Mouse (Mus musculus) lung, postnatal 14 days (tissue): Measurements from ENCODE around the gene Dnajb13.
A peak's percentile ranks its signal among the peaks of the same experiment; 100 is the strongest.
"Not testable (repeated sequence)": the region's sequence is repeated elsewhere in the genome, so short reads cannot be mapped to it uniquely, and the experiment has no call there.

Experiments used
- DNase-seq: peaks from one replicate; pipeline ENCODE4 v3.0.0; 2021

Gene Dnajb13

GRCm38 (mm10) chr7:100484493-100484892 lies 30.3 kb downstream of the Dnajb13 start:
- no peak for DNase-seq

- DNase-seq = not testable (repeated sequence)
Observed at GRCm38 (mm10) chr7:100482046-100482445, 32.7 kb downstream of the Dnajb13 start.

- no peak for DNase-seq
Observed at GRCm38 (mm10) chr7:100480175-100480574, 34.6 kb downstream of the Dnajb13 start.

GRCm38 (mm10) chr7:100479823-100480164 lies 35.0 kb downstream of the Dnajb13 start:
- DNase-seq = no peak

GRCm38 (mm10) chr7:100479100-100479822 lies 35.5 kb downstream of the Dnajb13 start:
- no peak for DNase-seq

GRCm38 (mm10) chr7:100474680-100475079 lies 40.1 kb downstream of the Dnajb13 start:
- peak; percentile 46 for DNase-seq

- no peak for DNase-seq
Observed at GRCm38 (mm10) chr7:100473846-100474454, 40.8 kb downstream of the Dnajb13 start.

GRCm38 (mm10) chr7:100472777-100473176 lies 42.0 kb downstream of the Dnajb13 start, which contains the start of gene Ucp3:
Gene Ucp3 (plus strand): TSS chr7:100472990.
- no peak for DNase-seq

GRCm38 (mm10) chr7:100471407-100471797 lies 43.4 kb downstream of the Dnajb13 start:
- DNase-seq = no peak

- DNase-seq = no peak
Observed at GRCm38 (mm10) chr7:100470796-100471406, 43.9 kb downstream of the Dnajb13 start.

GRCm38 (mm10) chr7:100469502-100469901 lies 45.3 kb downstream of the Dnajb13 start:
- no peak for DNase-seq

GRCm38 (mm10) chr7:100468761-100469160 lies 46.0 kb downstream of the Dnajb13 start:
- DNase-seq = no peak

GRCm38 (mm10) chr7:100466781-100467510 lies 47.8 kb downstream of the Dnajb13 start:
- no peak for DNase-seq

- peak; percentile 90 for DNase-seq
Observed at GRCm38 (mm10) chr7:100465656-100466309, 49.0 kb downstream of the Dnajb13 start.

GRCm38 (mm10) chr7:100465248-100465647 lies 49.5 kb downstream of the Dnajb13 start:
- DNase-seq = no peak

- DNase-seq = no peak
Observed at GRCm38 (mm10) chr7:100464248-100464647, 50.5 kb downstream of the Dnajb13 start.

- DNase-seq = no peak
Observed at GRCm38 (mm10) chr7:100463757-100464156, 51.0 kb downstream of the Dnajb13 start.

- no peak for DNase-seq
Observed at GRCm38 (mm10) chr7:100463194-100463593, 51.6 kb downstream of the Dnajb13 start.

GRCm38 (mm10) chr7:100461621-100462151 lies 53.1 kb downstream of the Dnajb13 start:
- peak; percentile 74 for DNase-seq

- no peak for DNase-seq
Observed at GRCm38 (mm10) chr7:100459862-100460261, 54.9 kb downstream of the Dnajb13 start.

- DNase-seq = peak; percentile 15
Observed at GRCm38 (mm10) chr7:100458153-100458552, 56.6 kb downstream of the Dnajb13 start.
